Mouse (Mus musculus) common myeloid progenitor, adult 5-6 weeks (primary cell): ENCODE results near the gene Grap. TPM values are rescaled to one million over a fixed set of nuclear protein-coding genes. Genes with fewer than 3 reads are reported as not detected.

ENCODE experiments used
- ATAC-seq: replicated peaks from 2 replicates; pipeline ENCODE4 v1.8.0; 2016; ENCODE audit warnings: low read depth, mild to moderate bottlenecking, moderate TSS enrichment, inconsistent platforms; ENCODE audit not compliant: poor library complexity, severe bottlenecking
- total RNA-seq: library from RNA; stranded (forward); fragments of 200-1000, 187-1606 nt; gene quantifications from 2 replicates; pipeline ENCODE4 v1.2.3, GENCODE M21; 2017

Grap gene
- total RNA-seq, 1 experiment from 2014 or later: 0.37 TPM

DNA sequence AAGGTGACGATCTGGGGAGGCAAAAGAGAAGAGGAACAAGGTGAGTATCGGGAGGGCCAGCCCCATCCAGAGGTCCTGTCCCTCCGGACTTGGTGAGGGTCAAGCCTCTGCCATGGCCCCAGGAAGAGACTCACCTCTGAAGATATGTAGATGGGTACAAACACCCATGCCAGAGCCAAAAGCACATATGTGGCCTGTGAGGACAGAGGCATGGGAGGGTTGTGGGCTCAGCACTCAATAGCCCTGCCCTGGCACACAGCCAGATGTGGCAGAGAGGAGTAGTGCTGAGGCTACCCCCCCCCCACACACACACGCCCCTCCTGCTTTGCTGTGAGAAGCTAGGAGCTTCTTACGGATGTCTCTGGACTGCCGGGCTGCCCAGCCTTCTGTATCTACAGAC lies 62.1 kb downstream of the Grap start:
- no peak for ATAC-seq

GRCm38 (mm10) chr11:61717990-61718389 lies 64.9 kb downstream of the Grap start:
- ATAC-seq: no peak

- no peak for ATAC-seq
Observed at GRCm38 (mm10) chr11:61719387-61719786, 66.3 kb downstream of the Grap start.

DNA sequence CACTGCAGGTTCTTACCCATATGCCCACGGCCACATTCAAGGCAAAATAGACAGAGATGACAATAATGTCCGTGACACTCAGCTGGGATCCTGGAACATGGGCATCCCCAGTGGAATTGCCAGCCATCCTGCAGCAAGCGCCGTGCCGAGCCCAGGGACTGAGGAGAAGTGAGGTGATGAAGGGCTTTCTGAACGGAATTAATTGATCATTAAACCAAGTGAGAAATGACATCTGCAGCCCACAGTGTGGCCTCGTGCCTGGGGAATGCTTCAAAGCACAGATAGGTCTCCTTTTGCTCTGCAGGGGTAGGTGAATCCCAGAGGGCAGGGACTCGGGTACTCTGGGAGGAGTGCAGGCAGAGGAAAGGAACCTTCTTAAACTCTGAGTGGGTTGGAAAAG lies 66.8 kb downstream of the Grap start:
- no peak for ATAC-seq

- no peak for ATAC-seq
Observed at GRCm38 (mm10) chr11:61720636-61721035, 67.6 kb downstream of the Grap start, which contains the start of gene Slc5a10. Gene Slc5a10 (minus strand): TSS chr11:61720826.

GRCm38 (mm10) chr11:61722077-61722476 lies 69.0 kb downstream of the Grap start:
- ATAC-seq: no peak

Other genes starting within 250 kb of the Grap start
- gene Rnf112, start 199.1 kb upstream of the Grap start, total RNA-seq: not detected in 2 replicates
- gene Mfap4, start 167.8 kb upstream of the Grap start, total RNA-seq: not detected in 2 replicates
- 16.7 and 20.3 TPM in 2 replicates for gene Mapk7, start 158.9 kb upstream of the Grap start, total RNA-seq
- gene B9d1, start 148.1 kb upstream of the Grap start, total RNA-seq: 1.3 and 3.1 TPM in 2 replicates
- 2.1 TPM in 1 of 2 replicates, not detected in the other for gene Epn2, start 73.6 kb upstream of the Grap start, total RNA-seq
- gene Fam83g, start 30.8 kb downstream of the Grap start, total RNA-seq: not detected in 2 replicates
- not detected in 2 replicates for gene Slc5a10, start 67.6 kb downstream of the Grap start, total RNA-seq
- 32.4 and 37.5 TPM in 2 replicates for gene Prpsap2, start 108.8 kb downstream of the Grap start, total RNA-seq
- gene Ulk2, start 201.8 kb downstream of the Grap start, total RNA-seq: 20.1 and 23.2 TPM in 2 replicates